9 mouse cellular contexts compared by ENCODE assay signal in genomic region chr9:57798725-57799253, GRCm38 (mm10). TPM values are rescaled to one million over a fixed set of nuclear protein-coding genes. Genes with fewer than 3 reads are reported as not detected.
A peak's percentile ranks its signal among the peaks of the same experiment; 100 is the strongest.
DNase-seq lines count a peak whose midpoint lies in the region; ATAC-seq and TF ChIP-seq lines count a peak whose summit lies in the region.
"Had no signal": no experiment of that assay in that cellular context is flagged by ENCODE, and none has a peak within 500 bp of the region (broad histone marks: within the 10 kb centered on the region; RNA-seq: fewer than 3 reads in every experiment).

No protein-coding gene starts in this region.

- no peak overlapping the region for H3K9ac ChIP-seq in hindbrain, embryonic 11.5 days (ENCODE audit: low read depth, low read length)
- H3K9ac ChIP-seq in hindbrain, postnatal 0 days (replicated peaks; ENCODE audit: low read length), result no peak overlapping the region
- no peak overlapping the region for H3K9ac ChIP-seq in embryonic facial prominence, embryonic 12.5 days
- H3K9ac ChIP-seq in hindbrain, embryonic 12.5 days, result 0 out of 2 replicates have a peak overlapping the region, but pooled peaks have one; percentile 20

- no peak for TF ChIP-seq CTCF in hindbrain, postnatal 0 days (IDR thresholded peaks at IDR 0.05; ENCODE audit: low read depth)

- WGBS in hindbrain, embryonic 11.5 days, result 3% methylated on average over 10 of the region's 10 CpGs
- WGBS in hindbrain, postnatal 0 days, result 15% methylated on average over 10 of the region's 10 CpGs
- WGBS in embryonic facial prominence, embryonic 12.5 days, result 16% methylated on average over 10 of the region's 10 CpGs
- 5% methylated on average over 10 of the region's 10 CpGs for WGBS in hindbrain, embryonic 12.5 days

- peaks cover 10% of the 10 kb centered on the region for H3K4me1 ChIP-seq in hindbrain, embryonic 11.5 days (replicated peaks; ENCODE audit: control insufficient read depth, insufficient read depth, low read length)
- H3K4me1 ChIP-seq in hindbrain, postnatal 0 days (ENCODE audit: insufficient read depth, low read length), result no peaks in the 10 kb centered on the region
- peaks cover 24% of the 10 kb centered on the region for H3K4me1 ChIP-seq in embryonic facial prominence, embryonic 12.5 days
- H3K4me1 ChIP-seq in hindbrain, embryonic 12.5 days, result peaks cover 35% of the 10 kb centered on the region

- H3K36me3 ChIP-seq in hindbrain, embryonic 11.5 days (ENCODE audit: control insufficient read depth, insufficient read depth, low read length), result 0 out of 2 replicates have a peak, but pooled peaks cover 5% of the 10 kb centered on the region
- H3K36me3 ChIP-seq in hindbrain, postnatal 0 days (ENCODE audit: insufficient read depth, low read length), result peaks cover 22% of the 10 kb centered on the region
- peaks cover 38% of the 10 kb centered on the region for H3K36me3 ChIP-seq in embryonic facial prominence, embryonic 12.5 days
- H3K36me3 ChIP-seq in hindbrain, embryonic 12.5 days, result peaks cover 46% of the 10 kb centered on the region

- peak; percentile 68 for DNase-seq in hindbrain, embryonic 11.5 days (ENCODE audit: low spot score)
- DNase-seq in hindbrain, postnatal 0 days (ENCODE audit: low spot score), result no peak
- peak; percentile 58 for DNase-seq in lung, postnatal 36 days
- DNase-seq in cerebellum, postnatal 4 days (ENCODE audit: low spot score in 2 of 2), result no peak
- no peak for DNase-seq in frontal cortex, postnatal 10 days (ENCODE audit: low spot score in 2 of 2)

- no peaks in the 10 kb centered on the region for H3K9me3 ChIP-seq in hindbrain, embryonic 11.5 days (ENCODE audit: control insufficient read depth, low read length)
- H3K9me3 ChIP-seq in hindbrain, postnatal 0 days (ENCODE audit: low read length), result no peaks in the 10 kb centered on the region
- H3K9me3 ChIP-seq in embryonic facial prominence, embryonic 12.5 days, result no peaks in the 10 kb centered on the region
- H3K9me3 ChIP-seq in hindbrain, embryonic 12.5 days (replicated peaks), result no peaks in the 10 kb centered on the region

- H3K27me3 ChIP-seq in hindbrain, embryonic 11.5 days (ENCODE audit: control insufficient read depth, insufficient read depth, low read length), result no peaks in the 10 kb centered on the region
- no peaks in the 10 kb centered on the region for H3K27me3 ChIP-seq in hindbrain, postnatal 0 days (ENCODE audit: insufficient read depth, low read length)
- H3K27me3 ChIP-seq in embryonic facial prominence, embryonic 12.5 days, result no peaks in the 10 kb centered on the region
- peaks cover 3% of the 10 kb centered on the region; the same call in 1 of the 2 replicates for H3K27me3 ChIP-seq in hindbrain, embryonic 12.5 days

- ATAC-seq in hindbrain, embryonic 11.5 days (ENCODE audit: low FRiP score), result peak; percentile 75
- no peak for ATAC-seq in hindbrain, postnatal 0 days
- ATAC-seq in embryonic facial prominence, embryonic 12.5 days (ENCODE audit: insufficient number of reproducible peaks, insufficient read depth, low FRiP score, low TSS enrichment), result 0 out of 2 replicates have a peak, but pooled peaks have one; percentile 48
- ATAC-seq in hindbrain, embryonic 12.5 days (ENCODE audit: low FRiP score), result peak; percentile 57
- ATAC-seq in activated CD4-positive, CD25-positive, alpha-beta regulatory T cell, adult 4 months, result no peak

- no peak overlapping the region for H3K4me2 ChIP-seq in hindbrain, embryonic 11.5 days (replicated peaks; ENCODE audit: low read depth, low read length)
- H3K4me2 ChIP-seq in hindbrain, postnatal 0 days (ENCODE audit: low read depth, low read length), result no peak overlapping the region
- no peak overlapping the region for H3K4me2 ChIP-seq in embryonic facial prominence, embryonic 12.5 days (replicated peaks)
- no peak overlapping the region for H3K4me2 ChIP-seq in hindbrain, embryonic 12.5 days (replicated peaks)

- H3K4me3 ChIP-seq in hindbrain, embryonic 11.5 days (ENCODE audit: low read depth, low read length), result no peak overlapping the region
- H3K4me3 ChIP-seq in hindbrain, postnatal 0 days (ENCODE audit: low read length), result no peak overlapping the region
- no peak overlapping the region for H3K4me3 ChIP-seq in embryonic facial prominence, embryonic 12.5 days
- H3K4me3 ChIP-seq in hindbrain, embryonic 12.5 days, result no peak overlapping the region
- H3K4me3 ChIP-seq: erythroblast, embryonic 14.5 days had no signal

- H3K27ac ChIP-seq in hindbrain, embryonic 11.5 days (ENCODE audit: low read depth, low read length), result 0 out of 2 replicates have a peak overlapping the region, but pooled peaks have one; percentile 24
- H3K27ac ChIP-seq in hindbrain, postnatal 0 days, result no peak overlapping the region
- H3K27ac ChIP-seq in embryonic facial prominence, embryonic 12.5 days, result no peak overlapping the region
- H3K27ac ChIP-seq in hindbrain, embryonic 12.5 days, result no peak overlapping the region

RNA-seq across cellular contexts. Expression of gene Clk3, which starts 33.1 kb away (rescaled TPM):
- 83.8 and 91.4 TPM in 2 replicates for polyA plus RNA-seq in hindbrain, embryonic 11.5 days (2014; fragmentation: Nextera tagmentation; extraction: Ambion mirVana)
- 76.3 and 83.7 TPM in 2 replicates for total RNA-seq in hindbrain, postnatal 0 days (2014; rRNA removed)
- polyA plus RNA-seq in hindbrain, postnatal 0 days (2015; fragmentation: Nextera tagmentation; extraction: Ambion mirVana), result 48.8 and 52.7 TPM in 2 replicates
- 75.4 and 81.8 TPM in 2 replicates for polyA plus RNA-seq in embryonic facial prominence, embryonic 12.5 days (2016; fragmentation: Nextera tagmentation; extraction: Ambion mirVana)
- 81.8 and 82.5 TPM in 2 replicates for polyA plus RNA-seq in hindbrain, embryonic 12.5 days (2016; fragmentation: Nextera tagmentation; extraction: Ambion mirVana)
- 10 to 100 TPM; 70.7 to 77.8 TPM for polyA plus RNA-seq in activated CD4-positive, CD25-positive, alpha-beta regulatory T cell, adult 4 months (2017; shearing (Covaris generic))

RNA-seq across cellular contexts. Expression of gene Arid3b, which starts 37.8 kb away (rescaled TPM):
- 21.9 and 27.7 TPM in 2 replicates for polyA plus RNA-seq in hindbrain, embryonic 11.5 days (2014; fragmentation: Nextera tagmentation; extraction: Ambion mirVana)
- total RNA-seq in hindbrain, postnatal 0 days (2014; rRNA removed), result 7.7 TPM in 2 replicates
- polyA plus RNA-seq in hindbrain, postnatal 0 days (2015; fragmentation: Nextera tagmentation; extraction: Ambion mirVana), result 4.3 and 4.4 TPM in 2 replicates
- polyA plus RNA-seq in embryonic facial prominence, embryonic 12.5 days (2016; fragmentation: Nextera tagmentation; extraction: Ambion mirVana), result 13.6 and 14.8 TPM in 2 replicates
- polyA plus RNA-seq in hindbrain, embryonic 12.5 days (2016; fragmentation: Nextera tagmentation; extraction: Ambion mirVana), result 19.0 and 22.9 TPM in 2 replicates
- 10 to 100 TPM; 23.3 to 26.5 TPM for polyA plus RNA-seq in activated CD4-positive, CD25-positive, alpha-beta regulatory T cell, adult 4 months (2017; shearing (Covaris generic))

Comparison
In these comparisons a context has a peak if more than half of its experiments do, and no peak if none do; other contexts are left out.
1. ATAC-seq: peak in hindbrain, embryonic 11.5 days (single experiment), embryonic facial prominence, embryonic 12.5 days (single experiment) and hindbrain, embryonic 12.5 days (single experiment); none in hindbrain, postnatal 0 days (single experiment) and activated CD4-positive, CD25-positive, alpha-beta regulatory T cell, adult 4 months (single experiment).
2. DNase-seq: peak in hindbrain, embryonic 11.5 days (single experiment) and lung, postnatal 36 days (single experiment); none in hindbrain, postnatal 0 days (single experiment), cerebellum, postnatal 4 days (0 of 2) and frontal cortex, postnatal 10 days (0 of 2).